Mouse (Mus musculus): ENCODE results near the gene Prep. TPM values are rescaled to one million over a fixed set of nuclear protein-coding genes. Genes with fewer than 3 reads are reported as not detected.

Gene Prep
- 11.7 TPM for total RNA-seq (2023)

DNA sequence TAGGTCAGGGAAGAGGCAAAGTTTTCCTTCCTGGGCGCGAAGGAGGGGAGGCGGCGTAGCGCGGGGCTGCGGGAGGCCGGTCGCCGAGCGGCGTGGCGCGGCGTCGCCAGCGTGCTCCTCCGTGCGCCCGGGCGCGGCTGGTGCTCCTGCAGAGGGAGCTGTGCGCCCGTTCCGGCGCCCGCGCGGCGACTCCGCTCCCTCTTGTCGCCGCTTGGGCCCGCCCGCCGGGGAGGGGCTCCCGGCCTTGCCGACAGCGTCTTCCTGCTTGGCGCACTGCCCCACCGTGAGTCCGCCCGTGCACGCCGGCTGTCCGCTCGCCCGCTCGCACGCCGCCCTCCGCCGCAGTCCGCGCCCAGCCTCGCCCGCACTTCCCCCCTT lies at the start of gene Prep:
Gene Prep, plus strand, starts transcription at position 273 of the 378 bp plus-strand sequence.

DNA sequence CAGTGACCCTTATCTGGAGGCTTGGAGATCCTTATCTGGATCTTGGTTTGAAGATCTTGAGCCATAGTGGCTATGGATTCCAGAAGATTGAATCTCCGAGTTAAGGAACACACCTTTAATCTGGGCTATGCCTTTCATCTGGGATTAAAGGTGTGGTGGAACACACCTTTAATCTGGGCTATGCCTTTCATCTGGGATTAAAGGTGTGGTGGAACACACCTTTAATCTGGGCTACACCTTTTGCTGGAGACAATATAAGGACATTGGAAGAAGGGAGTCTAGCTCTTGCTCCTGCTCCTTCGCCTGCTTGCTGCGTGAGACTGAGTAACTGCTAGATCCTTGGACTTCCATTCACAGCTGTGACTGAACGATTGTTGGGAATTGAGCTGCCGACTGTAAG lies 110.8 kb downstream of the Prep start, which contains the start of gene Popdc3:
Gene Popdc3, plus strand, starts transcription at position 301 of the 400 bp plus-strand sequence.

Other genes starting within 250 kb of the Prep start
- gene Popdc3, start 110.9 kb downstream of the Prep start, total RNA-seq (2023): not detected